Mouse (Mus musculus) embryonic stem cell, embryonic (primary cell): ENCODE data around the gene Gm47995.
"Not testable (repeated sequence)": the region's sequence is repeated elsewhere in the genome, so short reads cannot be mapped to it uniquely, and the experiment has no call there.

Experiments
- CTCF ChIA-PET, 4 experiments: fragments of 300-600 bp in 2 of 4; fragments of 350-600 bp in 2 of 4; sonication (Branson Sonifier 250); formaldehyde crosslinking; loops; one replicate each; lab custom pipeline; 2022; ENCODE audit warnings: inconsistent platforms in 2 of 4; lab: Charles Lee
- POLR2A ChIA-PET, 4 experiments: fragments of 300-600 bp in 2 of 4; fragments of 350-600 bp in 2 of 4; sonication (Branson Sonifier 250); formaldehyde crosslinking; loops; one replicate each; lab custom pipeline; 2022; ENCODE audit warnings: antibody characterized with exemption in 4 of 4, inconsistent platforms in 1 of 4; lab: Charles Lee

Gm47995 gene

DNA sequence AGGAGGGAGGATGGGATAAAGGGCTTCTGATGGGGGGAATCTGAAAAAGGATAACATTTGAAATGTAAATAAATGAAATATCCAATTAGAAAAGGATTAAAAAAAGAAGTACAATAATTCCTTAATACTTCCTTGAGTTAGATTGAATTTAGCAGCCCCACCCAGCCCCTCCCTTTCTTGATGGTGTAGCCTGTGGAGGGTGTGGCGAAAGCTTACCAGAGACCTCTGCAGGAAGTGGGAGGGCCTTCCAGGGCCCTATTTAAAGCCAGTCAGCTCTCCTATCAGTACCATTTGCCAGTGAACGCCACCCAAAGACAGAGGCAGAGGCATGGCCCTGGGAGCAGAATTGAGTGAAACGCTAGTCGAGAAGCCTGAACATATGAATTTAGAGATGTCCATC is at the start of gene Gm47995:
Gene Gm47995, plus strand, starts transcription at position 329 of the 400 bp plus-strand sequence.
- CTCF ChIA-PET, POLR2A ChIA-PET: not testable (repeated sequence)

DNA sequence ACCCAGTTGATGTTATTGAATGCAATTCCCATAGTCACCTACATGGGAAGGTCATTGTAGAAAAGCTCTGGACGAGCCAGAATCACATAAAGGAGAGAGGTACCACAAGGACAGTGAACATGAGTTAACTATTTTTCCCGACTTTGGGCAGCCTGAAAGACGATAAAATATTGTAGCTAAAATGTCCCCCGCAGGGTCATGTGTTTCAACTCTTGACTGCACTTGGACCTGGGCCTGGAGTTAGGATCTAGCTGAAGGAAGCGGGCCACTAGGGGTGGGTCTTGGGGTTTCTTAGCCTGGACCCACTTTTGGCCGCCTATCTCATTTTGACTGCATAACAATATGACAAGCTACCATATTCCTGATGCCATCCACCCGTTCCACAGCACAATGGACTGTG is 48.0 kb upstream of the Gm47995 start:
- POLR2A ChIA-PET, result interaction anchor here in 1 of 4 experiments (0.7 kb wide), 1 partner anchor 578 kb away, joined by 5 read pairs; no protein-coding TSS in a partner anchor
- CTCF ChIA-PET, result no interaction called here

DNA sequence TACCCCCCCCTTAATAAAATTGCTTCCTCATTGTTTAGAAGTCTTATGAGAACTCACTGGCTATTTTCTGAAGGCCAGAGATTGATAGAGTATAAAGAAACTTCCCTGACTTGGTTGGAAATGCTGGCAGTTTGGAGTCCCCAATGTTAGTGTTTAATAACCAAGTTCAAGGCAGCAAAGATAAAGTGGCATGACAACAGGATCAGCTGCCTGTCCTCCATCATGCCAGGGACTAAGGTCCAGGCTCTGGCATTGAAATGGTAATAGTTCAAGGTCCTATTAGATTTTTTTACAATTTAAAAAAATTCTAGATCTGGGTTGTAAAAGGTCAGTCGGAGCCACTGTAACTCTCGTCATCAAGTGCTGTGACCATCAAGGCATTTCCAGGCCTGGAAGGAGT is 47.2 kb upstream of the Gm47995 start:
- CTCF ChIA-PET, result interaction anchor here in 1 of 4 experiments (0.7 kb wide), 1 partner anchor 19 kb away, joined by 3 read pairs; no protein-coding TSS in a partner anchor
- POLR2A ChIA-PET, result no interaction called here

DNA sequence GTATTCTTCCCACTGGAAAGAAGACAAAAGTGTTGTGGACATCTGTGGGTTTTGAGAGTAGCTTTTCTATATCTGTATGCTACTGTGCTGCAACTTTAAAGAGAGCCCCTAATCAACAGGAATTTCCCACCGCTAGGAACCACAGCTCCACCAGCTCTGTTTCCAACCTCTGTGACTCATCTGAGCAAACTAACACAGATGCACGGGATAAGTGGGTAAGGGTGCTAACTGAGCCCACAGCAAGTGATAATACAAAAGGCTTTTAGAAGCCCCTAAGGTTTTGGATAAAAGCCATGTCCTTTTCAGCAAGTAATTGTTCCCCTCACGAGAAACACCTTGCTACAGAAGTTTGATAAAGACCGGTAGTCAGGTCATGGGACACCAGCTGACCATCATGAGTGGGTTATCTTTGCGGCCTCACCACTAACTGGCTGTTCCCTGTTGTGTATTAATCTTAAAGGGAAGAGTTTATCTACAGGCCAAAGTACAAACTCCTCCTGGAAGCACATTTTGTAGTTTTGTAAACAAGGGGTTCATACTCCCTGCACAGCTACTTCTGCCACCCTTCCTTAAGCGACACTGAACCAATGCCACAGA is 45.1 kb upstream of the Gm47995 start:
- CTCF ChIA-PET, result no interaction called here
- POLR2A ChIA-PET, result no interaction called here

DNA sequence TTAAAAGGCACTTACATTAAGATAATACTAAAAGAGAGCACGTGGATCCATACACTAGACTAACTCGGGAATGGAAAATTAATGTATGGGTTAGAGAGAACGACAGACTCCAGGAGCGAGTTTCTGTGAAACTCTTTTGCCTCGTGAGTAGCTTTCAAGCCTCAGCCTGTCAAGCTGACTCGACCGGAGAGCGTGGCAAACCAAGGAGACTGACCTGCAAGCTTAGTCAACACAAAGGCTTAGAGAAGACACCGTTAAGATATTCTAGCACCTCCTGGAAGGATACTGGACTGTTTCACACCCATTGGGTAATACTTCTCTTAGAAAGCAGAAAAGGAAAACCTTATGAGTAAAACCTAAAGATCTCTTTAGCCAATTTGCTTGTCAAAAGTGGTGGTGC is 44.1 kb upstream of the Gm47995 start:
- POLR2A ChIA-PET, result not testable (repeated sequence)

DNA sequence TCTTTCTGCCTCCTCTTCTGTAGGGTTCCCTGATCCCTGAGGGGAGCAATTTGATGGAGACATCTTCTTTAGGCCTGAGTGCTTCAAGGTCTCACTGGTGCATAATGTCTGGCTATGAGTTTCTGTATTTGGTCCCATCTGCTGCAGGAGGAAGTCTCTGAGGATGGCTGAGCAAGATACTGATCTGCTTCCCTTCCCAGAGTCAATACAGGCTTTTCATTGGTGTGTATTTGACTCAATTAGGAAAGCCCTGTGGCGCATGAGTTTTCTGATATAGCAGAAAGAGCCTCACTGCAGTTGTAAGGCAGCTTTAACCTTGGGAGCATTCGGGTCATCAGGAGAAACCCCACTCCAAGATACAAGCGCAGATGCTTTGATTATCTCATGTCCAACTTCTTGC is 42.1 kb upstream of the Gm47995 start:
- CTCF ChIA-PET, result no interaction called here
- POLR2A ChIA-PET, result no interaction called here

More for the DNA sequence above, 44.1 kb upstream of the Gm47995 start:
- CTCF ChIA-PET, result not testable (repeated sequence)

DNA sequence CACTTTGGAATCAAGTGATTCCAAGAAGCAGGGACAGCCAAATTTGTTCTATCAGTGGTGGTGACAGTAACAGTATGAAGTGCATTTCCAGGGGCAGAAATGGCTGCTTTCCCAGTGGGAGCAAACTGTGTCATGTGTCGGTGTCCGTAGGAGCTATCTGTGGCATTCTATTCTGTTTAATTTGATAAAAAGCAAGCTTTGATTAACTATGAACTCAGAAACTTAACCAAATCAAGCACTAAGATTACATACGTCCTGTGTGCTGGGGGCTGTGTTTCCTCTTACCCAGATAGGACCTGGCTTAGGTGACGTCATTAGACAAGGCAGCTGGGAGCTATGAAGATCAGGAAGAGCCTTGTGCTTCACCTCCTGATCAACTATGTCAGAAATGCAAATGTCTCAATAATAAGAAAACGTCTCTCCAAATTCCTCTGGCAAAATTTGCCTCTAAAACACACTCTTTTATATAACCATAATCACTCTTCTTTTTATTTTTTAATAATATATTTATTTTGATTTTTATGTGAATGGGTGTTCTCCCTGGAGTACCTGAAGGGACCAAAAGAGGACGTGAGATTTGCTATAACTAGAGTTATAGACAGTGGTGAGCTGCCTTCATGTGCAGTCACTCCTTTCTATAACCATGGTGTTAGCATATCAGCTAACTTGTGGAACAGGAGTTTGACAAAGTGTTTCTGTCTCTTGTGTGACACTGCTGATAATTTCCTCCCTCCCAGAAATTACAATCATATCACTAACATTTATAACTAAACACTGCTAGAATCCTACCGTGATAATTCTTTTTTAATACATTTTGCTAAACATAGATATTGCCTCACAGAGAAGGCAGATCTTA is 41.2 kb upstream of the Gm47995 start:
- CTCF ChIA-PET, result no interaction called here
- POLR2A ChIA-PET, result no interaction called here

DNA sequence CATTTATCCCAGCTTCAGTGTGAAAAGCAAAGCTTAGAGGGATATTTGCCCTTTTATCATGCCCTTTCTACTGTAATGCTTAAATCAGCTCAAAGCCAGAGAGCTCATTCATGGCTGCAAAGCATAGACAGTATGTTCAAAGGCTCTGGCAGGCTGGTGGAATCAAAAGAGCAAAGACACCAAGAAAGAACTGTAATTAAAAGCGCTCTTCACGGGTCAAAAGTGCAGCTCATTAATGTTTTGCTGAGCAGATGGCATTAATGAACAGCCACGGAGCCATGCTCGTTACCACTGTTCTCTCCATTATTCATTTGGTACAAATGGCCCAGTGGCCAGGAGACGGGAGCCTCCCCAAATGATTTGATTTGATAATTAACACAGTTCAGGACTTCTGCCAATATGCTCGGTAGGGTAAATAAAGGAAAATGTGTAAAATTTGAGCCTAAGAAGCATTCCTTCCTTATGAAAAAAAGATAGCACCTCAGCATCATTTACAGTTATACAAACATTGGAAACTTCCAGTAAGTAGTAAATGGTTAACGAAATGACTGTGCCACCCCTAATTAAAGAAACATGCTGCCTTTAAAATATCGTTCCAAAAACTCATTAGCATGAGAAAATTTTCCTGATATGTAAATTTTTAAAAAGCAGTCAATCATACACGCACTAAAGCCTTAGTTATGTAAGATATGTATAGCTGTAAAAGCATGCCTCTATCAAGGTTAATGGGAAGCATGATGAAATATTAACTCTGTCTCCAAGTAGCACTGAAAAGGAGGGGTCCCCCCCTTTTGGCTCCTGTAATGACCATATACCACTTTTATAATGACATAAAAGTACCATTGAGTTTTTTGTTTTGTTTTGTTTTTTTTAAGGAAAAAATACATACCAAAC is 40.0 kb upstream of the Gm47995 start:
- ChIA-PET CTCF (interaction anchor here in 1 of 4 experiments (0.8 kb wide), 1 partner anchor 194 kb away, joined by 3 read pairs; no protein-coding TSS in a partner anchor), POLR2A (no interaction called here)

DNA sequence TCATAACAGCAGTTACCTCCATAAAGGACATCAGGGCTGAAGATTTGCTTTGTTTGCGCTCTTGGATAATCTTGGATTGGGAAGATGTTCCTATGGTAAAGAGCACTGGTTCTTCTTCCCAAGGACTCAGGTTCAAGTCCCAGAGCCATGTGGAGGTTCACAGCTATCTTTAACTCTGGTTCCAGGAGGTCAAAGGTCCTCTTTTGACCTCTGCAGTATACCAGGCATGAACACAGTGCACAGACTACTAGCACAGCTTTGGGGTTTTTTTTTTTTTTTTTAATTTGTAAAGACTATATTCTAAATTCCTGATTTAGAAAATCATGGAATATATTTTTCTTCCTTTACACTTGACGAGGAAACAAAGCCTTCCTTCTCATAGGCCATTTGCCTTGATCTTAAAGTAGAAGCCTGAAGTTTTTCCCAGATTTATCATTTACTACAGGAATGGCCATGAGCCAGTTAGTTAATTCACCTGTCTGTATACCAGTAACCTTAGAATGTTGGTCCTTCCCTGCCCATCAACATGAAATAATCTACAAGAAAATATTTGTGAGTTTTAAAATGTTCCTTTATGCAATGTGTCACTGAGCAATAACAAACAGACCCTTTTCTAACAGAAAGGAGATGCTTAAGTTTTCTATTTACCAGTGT is 39.3 kb upstream of the Gm47995 start:
- ChIA-PET POLR2A (no interaction called here), CTCF (no interaction called here)

DNA sequence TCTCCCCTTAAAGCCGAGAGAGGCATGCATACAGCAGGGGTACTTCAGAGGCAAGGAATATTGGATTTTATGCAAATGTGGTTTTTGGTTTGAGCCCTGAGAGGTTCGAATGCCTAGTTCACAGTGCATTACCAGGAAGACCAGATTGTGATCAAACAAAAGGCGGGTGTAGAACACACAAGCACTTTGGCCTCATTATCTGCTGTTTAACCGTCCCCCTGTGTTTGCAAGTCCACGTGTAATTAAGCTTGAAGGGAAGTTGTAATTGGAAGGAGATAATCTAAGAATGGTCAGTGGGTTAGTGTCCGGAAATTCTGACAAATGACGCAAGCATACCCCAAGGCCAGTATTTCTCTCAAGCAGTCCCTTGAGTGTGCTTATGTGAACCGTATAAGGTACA is 32.2 kb upstream of the Gm47995 start:
- POLR2A ChIA-PET, result interaction anchor here in 1 of 4 experiments (2.5 kb wide), 1 partner anchor 12 kb away, joined by 23 read pairs; no protein-coding TSS in a partner anchor
- CTCF ChIA-PET, result no interaction called here

DNA sequence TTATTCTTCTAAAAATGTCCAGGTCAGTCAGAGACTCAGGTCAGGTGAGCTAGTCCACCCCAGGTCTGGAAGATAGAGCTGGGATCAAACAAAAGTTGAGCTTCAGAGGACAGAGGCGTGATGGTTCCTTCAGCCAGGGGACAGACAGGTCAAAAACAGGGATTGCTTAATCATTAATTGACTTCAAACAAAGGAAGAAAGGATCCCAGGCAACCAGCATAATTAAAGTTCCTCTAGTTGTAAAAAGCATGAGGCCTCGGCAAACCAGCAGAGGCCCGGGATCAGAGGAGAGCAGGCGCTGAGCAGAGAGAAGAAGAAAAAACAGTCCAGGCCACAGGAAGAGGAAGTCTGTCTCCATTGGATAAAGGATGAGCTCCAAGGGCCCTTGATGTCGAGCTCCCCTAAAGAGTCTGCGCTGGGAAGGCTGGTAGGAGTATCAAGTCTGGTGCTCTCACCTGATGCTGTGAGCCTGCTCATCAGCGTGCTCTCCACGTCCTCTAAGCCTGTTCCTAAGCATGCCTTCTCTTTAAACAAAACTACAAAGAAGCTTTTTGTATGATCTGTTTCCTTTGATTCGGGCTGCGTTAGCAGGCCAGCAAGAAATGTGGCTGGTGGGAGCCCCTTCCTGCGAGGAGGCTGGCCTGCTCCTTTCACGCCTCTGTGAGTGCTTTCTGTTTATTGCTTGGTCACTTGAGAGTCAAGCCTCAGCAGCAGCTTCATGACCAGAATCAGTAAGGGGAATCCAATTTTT is 30.8 kb upstream of the Gm47995 start:
- ChIA-PET POLR2A (interaction anchor here in 3 of 4 experiments (0.6 to 2.5 kb wide), 5 partner anchors 10 to 203 kb away, joined by 4 to 23 read pairs (median 6); no protein-coding TSS in a partner anchor), CTCF (interaction anchor here in 1 of 4 experiments (0.6 kb wide), 1 partner anchor 158 kb away, joined by 3 read pairs; no protein-coding TSS in a partner anchor)

DNA sequence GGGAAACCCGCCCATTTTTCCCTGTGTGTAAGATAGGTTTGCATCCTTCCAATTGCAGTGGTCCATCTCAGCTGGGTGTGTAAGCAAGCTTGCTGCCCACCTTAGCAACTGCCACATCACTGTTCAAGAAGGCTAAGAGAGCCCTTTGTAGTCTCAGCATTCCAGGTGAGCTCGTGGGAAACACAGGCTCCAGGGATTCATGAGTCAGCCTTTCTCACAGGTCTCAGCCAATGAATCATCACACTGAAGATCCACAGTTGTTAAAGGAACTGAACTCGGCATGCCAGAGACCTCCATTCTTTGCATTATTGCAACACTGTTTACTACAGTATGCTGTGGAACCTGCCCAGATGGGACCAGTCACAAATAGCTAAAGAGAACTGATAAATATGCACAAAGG is 29.6 kb upstream of the Gm47995 start:
- CTCF ChIA-PET, result no interaction called here
- POLR2A ChIA-PET, result interaction anchor here in 3 of 4 experiments (1.9 to 2.5 kb wide), 4 partner anchors 8 to 20 kb away, joined by 4 to 23 read pairs (median 10); no protein-coding TSS in a partner anchor

DNA sequence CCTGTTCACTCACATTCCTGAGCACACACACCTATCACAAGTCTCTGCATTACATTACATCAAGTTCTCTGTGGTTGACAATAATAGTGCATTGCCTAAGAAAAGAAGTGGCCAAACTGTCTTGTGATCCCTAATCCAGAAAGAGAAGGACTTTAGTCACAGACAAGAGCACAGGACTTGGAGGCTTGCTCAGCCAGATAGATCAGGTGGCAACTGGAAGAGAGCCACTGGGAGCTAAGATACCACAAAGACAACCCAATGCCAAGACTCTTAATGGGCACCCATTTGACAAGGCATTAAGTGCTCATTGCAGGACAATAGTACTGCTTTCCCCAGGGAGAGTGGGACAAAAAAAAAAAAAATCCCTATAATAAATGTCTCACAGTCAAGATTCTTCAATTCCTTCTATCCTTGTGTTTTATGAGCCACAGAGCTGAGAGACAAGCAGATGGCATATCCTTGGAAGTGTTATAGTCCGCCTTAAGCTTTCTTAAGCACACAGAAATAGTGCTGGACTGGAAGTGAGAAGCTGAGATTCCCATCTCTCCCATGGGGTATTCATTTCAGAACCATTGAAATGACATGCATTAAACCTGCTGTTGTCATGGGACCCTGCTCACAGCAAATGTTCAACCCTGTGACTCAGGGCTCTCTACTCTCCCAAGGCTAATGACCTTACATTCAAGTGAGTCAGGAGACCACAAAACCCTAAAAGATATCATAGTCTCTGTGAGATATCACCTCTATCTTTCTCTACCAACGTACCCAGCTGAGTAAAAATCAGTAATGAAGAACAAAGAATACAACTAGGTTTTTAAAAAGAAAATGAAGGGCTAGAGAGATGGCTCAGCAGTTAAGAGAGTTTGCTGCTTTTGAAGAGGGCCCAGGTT is 26.4 kb upstream of the Gm47995 start:
- CTCF ChIA-PET, result no interaction called here
- POLR2A ChIA-PET, result interaction anchor here in 2 of 4 experiments (0.6 to 1.2 kb wide), 3 partner anchors 54 to 173 kb away, joined by 3 to 8 read pairs (median 4); partner anchors contain the start of gene Ivns1abp (in 1 of the 2)

DNA sequence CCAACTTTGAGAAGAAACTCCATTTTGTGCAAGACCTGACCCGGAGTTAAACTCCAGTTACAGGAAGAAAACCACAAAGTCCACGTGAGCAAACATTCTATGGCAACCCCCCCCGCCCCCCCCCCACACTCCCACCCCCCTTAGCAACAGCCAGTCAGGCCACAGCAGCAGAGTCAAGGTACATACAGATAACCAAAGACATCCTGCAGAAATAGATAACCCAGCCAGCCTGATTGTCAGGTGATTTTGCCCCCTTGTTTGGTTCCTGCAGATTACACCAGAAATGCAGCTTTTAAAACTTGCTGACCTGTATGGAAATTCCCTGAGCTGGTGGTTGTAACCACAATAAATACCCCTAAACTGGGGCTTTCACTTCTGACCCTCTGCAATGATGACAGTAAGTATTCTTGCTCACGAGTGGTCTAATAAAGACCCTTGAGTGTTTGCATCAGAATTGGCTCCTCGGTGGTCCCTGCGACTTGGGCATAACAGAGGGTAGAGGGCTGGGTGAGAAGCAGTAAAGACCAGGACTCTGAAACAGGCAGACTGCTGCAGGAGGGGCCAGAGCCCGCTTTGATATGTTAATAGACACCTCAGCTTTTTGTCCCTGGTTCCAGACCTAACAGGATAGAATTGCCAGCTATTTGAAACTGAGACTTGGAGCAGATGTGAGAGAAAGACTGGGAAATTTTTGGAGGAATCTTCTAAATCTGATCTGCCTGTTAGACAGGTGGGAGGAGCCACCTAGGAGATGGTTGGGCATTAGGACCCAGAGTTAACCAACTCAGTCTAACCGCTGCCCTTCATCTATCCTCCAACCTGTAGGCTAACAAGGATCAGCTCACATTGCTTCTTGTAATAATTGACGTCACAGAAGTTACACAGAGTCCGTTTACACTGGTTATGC is 21.0 kb upstream of the Gm47995 start:
- POLR2A ChIA-PET, result interaction anchor here (0.6 to 2.7 kb wide), 42 partner anchors 9 to 323 kb away, joined by 3 to 23 read pairs (median 4); partner anchors contain the start of genes Ivns1abp (in 3 of the 4), Rnf2 (in 1 of the 4), Swt1 (in 1 of the 4) and Trmt1l (in 1 of the 4)

DNA sequence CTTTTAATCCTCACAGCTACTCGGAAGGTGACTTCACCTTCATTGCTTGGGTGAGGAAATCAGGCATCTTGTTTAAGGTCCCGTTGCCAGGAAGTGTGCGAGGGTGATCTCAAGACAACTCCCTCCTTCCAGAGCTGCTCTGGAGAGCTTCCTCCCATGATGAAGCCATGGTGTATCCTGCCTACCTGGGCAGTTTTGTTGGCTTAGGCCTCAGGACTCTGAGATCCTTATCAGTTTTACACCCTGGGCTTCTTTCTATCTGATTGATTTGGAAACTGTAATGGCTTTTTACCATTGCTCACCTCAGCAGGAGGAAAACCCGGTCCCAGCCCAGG is 20.3 kb upstream of the Gm47995 start:
- ChIA-PET POLR2A (interaction anchor here (0.6 to 2.7 kb wide), 25 partner anchors 10 to 251 kb away, joined by 3 to 23 read pairs (median 4); partner anchors contain the start of genes Ivns1abp (in 3 of the 4), Swt1 (in 1 of the 4) and Trmt1l (in 1 of the 4)), CTCF (no interaction called here)

More for the DNA sequence above, 21.0 kb upstream of the Gm47995 start:
- CTCF ChIA-PET, result no interaction called here
